Mouse (Mus musculus) liver, embryonic 14.5 days (tissue): ENCODE results near the gene Abhd16a. TPM values are rescaled to one million over a fixed set of nuclear protein-coding genes. Genes with fewer than 3 reads are reported as not detected.
A peak's percentile ranks its signal among the peaks of the same experiment; 100 is the strongest.

Source experiments
- ATAC-seq: fragments of 200-750 bp; cut with Nextera tagmentation; 2 replicates; pipeline ENCODE4 v1.8.0; 2017; ENCODE audit warnings: moderate number of reproducible peaks, mild to moderate bottlenecking, moderate library complexity; ENCODE audit not compliant: insufficient read depth
- DNase-seq, 3 experiments: peaks; one replicate each; pipeline ENCODE4 v3.0.0-alpha.2; 2012 to 2013; ENCODE audit warnings: low read depth in 3 of 3, low spot score in 3 of 3
- H3K27ac ChIP-seq: fragments of 300-500 bp; sonication (generic); 2 replicates; pipeline ENCODE4 v1.5.1; 2014; ENCODE audit warnings: moderate library complexity, mild to moderate bottlenecking, control low read depth, inconsistent platforms
- H3K27me3 ChIP-seq: fragments of 300-500 bp; sonication (generic); 2 replicates; pipeline ENCODE4 v1.6.1; 2014; ENCODE audit warnings: mild to moderate bottlenecking, low read length, moderate library complexity; ENCODE audit not compliant: control insufficient read depth, insufficient read depth
- H3K36me3 ChIP-seq: fragments of 300-500 bp; sonication (generic); replicated peaks from 2 replicates; pipeline ENCODE4 v1.6.1; 2014; ENCODE audit warnings: low read depth; ENCODE audit not compliant: control insufficient read depth, insufficient read depth
- H3K4me1 ChIP-seq, 2 experiments: fragments of 200-500 bp in 1 of 2; fragments of 300-500 bp in 1 of 2; sonication (generic) in 1 of 2; replicated peaks; 2 replicates each; pipeline ENCODE4 v1.6.1; 2012 to 2014; ENCODE audit warnings: antibody characterized with exemption in 1 of 2, inconsistent platforms in 1 of 2, low read length in 1 of 2; ENCODE audit not compliant: control insufficient read depth in 2 of 2, insufficient read depth in 2 of 2
- H3K4me2 ChIP-seq: fragments of 300-500 bp; sonication (generic); 2 replicates; pipeline ENCODE4 v1.6.1; 2014; ENCODE audit warnings: low read depth, mild to moderate bottlenecking, control low read depth, moderate library complexity
- H3K4me3 ChIP-seq, 2 experiments: fragments of 200-500 bp in 1 of 2; fragments of 300-500 bp in 1 of 2; sonication (generic) in 1 of 2; 2 replicates each; pipeline ENCODE4 v1.5.1; 2012 to 2014; ENCODE audit warnings: low read depth in 2 of 2, low read length in 2 of 2, mild to moderate bottlenecking in 2 of 2, control low read depth in 1 of 2, inconsistent platforms in 1 of 2, moderate library complexity in 1 of 2; ENCODE audit not compliant: insufficient read depth in 1 of 2
- H3K9ac ChIP-seq: fragments of 300-500 bp; sonication (generic); replicated peaks from 2 replicates; pipeline ENCODE4 v1.6.1; 2014; ENCODE audit warnings: mild to moderate bottlenecking, control low read depth, moderate library complexity
- H3K9me3 ChIP-seq: fragments of 300-500 bp; sonication (generic); 2 replicates; pipeline ENCODE4 v1.6.1; 2016; ENCODE audit warnings: low read length, mixed read lengths; ENCODE audit not compliant: control insufficient read depth
- CTCF ChIP-seq: IDR thresholded peaks from 2 replicates; pipeline ENCODE4 v1.5.1; 2016; ENCODE audit warnings: antibody characterized with exemption, low read depth, control low read depth
- EP300 ChIP-seq: IDR thresholded peaks from 2 replicates; pipeline ENCODE4 v1.6.1; 2016; ENCODE audit warnings: antibody characterized with exemption, low read depth
- WGBS: fragments of 180-500 bp; shearing (Covaris S2); extraction: QIAGEN DNeasy Blood & Tissue Kit; methylation state at CpG from one replicate; pipeline ENCODE4 v1.1.7; 2014; ENCODE audit not compliant: insufficient replicate concordance; 5-methylcytosine and 5-hydroxymethylcytosine counted together
- polyA plus RNA-seq, 2 experiments: library from polyadenylated mRNA; depleted of rRNA in 1 of 2; stranded (reverse) in 1 of 2; unstranded in 1 of 2; fragments of >200 nt; fragmentation: Nextera tagmentation in 1 of 2; extraction: Ambion mirVana in 1 of 2; gene quantifications; 2 replicates each; pipeline versions ENCODE4 v1.2.1 to v1.2.3; 2012 to 2014

The Abhd16a gene
- polyA plus RNA-seq, 2 experiments = 30.0 to 42.3 TPM

DNA sequence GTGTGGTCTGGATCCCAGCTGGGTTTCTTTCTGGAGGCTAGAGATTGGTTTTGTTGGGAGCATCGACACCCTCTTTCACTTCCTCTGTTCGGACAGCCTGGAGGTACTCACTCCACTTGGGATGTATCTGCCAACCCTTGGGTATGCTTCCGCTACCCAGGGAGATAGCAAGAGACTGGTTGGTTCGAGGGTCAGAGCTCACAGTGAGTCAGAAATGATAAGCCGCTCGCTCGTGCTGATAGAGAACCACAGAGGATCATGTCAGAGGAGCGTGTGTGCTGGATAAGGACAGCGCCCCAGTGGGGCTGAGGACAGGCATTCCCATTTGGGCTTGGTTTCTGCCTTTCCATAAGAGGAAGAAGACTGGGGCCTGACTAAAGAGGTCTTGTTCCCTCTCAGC lies 9.3 kb upstream of the Abhd16a start:
- Histone ChIP-seq H3K4me1 (peaks cover 12 to 24% of the 10 kb centered on the region in 2 experiments), H3K9ac (peak overlapping the region; percentile 45), H3K27me3 (no peaks in the 10 kb centered on the region), H3K9me3 (no peaks in the 10 kb centered on the region), H3K36me3 (no peaks in the 10 kb centered on the region), H3K4me3 (peak overlapping the region; percentile 36 to 41), H3K27ac (peak overlapping the region; percentile 69), H3K4me2 (peak overlapping the region; percentile 66)
- WGBS = 5% methylated on average over 9 of the region's 9 CpGs
- peak; percentile 75 to 78 (median 78) for DNase-seq
- ATAC-seq = peak; percentile 97
- TF ChIP-seq EP300 = peak; percentile 77
- peak; percentile 70 for TF ChIP-seq CTCF

GRCm38 (mm10) chr17:35080248-35080647 lies 8.8 kb upstream of the Abhd16a start:
- no peak for DNase-seq
- no peaks in the 10 kb centered on the region for H3K36me3 ChIP-seq
- H3K27ac ChIP-seq = peak overlapping the region; percentile 69
- peak overlapping the region; percentile 45 for H3K9ac ChIP-seq
- H3K4me3 ChIP-seq = peak overlapping the region; percentile 36 to 41; a peak in 3 of 4 replicates
- peak; percentile 68 for ATAC-seq
- H3K9me3 ChIP-seq = no peaks in the 10 kb centered on the region
- peak overlapping the region; percentile 66 for H3K4me2 ChIP-seq
- H3K27me3 ChIP-seq = no peaks in the 10 kb centered on the region
- 16% methylated on average over 6 of the region's 6 CpGs for WGBS
- H3K4me1 ChIP-seq = peaks cover 12 to 27% of the 10 kb centered on the region in 2 experiments
- TF ChIP-seq CTCF (no peak), EP300 (no peak)

DNA sequence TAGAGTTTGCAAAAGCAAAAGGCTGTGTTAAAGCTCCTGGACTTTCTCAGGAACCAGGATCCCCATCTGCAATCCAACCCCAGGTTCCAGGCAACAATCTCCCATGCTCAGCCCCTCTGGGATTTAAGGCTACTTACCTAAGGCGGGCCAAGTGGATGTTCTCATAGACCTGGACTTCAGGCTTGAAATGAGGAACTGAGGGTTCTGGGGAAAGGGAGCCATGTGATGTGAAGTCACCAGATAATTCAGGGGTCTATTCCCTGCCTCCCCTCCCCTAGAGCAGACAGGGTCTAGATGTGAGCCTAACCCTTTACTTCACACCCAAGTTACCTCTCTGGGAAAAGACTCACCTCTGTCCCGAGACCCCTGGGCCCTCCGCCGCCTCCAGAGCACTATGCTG lies 8.4 kb upstream of the Abhd16a start:
- no peaks in the 10 kb centered on the region for H3K36me3 ChIP-seq
- no peaks in the 10 kb centered on the region for H3K27me3 ChIP-seq
- DNase-seq (no peak), ATAC-seq (no peak)
- no peak overlapping the region for H3K4me3 ChIP-seq
- peaks cover 16 to 32% of the 10 kb centered on the region in 2 experiments for H3K4me1 ChIP-seq
- H3K9ac ChIP-seq = no peak overlapping the region
- WGBS = 81% methylated on average over 4 of the region's 4 CpGs
- TF ChIP-seq CTCF = no peak
- TF ChIP-seq EP300 = no peak
- peak overlapping the region; percentile 66 for H3K4me2 ChIP-seq
- no peak overlapping the region for H3K27ac ChIP-seq
- no peaks in the 10 kb centered on the region for H3K9me3 ChIP-seq

DNA sequence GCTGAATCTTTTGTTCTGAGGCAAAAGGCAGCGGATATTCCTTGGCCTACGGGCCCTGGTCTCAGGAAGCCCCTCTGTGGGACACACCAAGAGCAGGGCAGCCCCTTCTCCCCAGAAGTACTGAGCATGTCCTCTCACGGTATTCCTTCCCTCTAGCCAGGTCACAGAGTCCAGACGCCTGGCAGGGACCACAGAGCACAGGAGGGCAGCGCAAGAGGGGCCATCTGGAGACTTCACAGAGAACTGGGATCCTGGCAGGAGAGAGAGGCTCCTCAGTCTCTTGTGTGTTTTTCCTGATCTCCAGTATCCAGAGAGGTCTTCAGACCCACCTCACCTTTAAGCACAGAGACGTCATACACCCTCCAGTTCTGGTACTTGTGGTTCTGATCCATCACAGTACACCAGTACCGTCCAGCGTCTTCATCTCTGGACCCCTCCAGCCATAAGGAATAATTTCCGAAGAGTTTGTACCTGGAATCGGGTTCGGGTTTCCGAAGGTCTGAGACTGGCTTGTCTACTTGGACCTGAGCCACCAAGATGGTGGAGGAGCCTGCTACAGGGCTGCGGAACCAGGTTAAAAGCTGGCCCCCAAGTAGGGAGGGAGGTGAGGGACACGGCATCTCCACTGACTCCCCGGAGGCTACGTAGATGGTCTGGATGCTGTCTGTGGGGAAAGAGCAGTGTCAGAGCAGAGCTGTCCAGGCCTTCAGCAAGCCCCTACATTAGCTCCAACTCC lies 6.1 kb upstream of the Abhd16a start:
- Histone ChIP-seq H3K4me1 (peaks cover 16 to 32% of the 10 kb centered on the region in 2 experiments), H3K9me3 (no peaks in the 10 kb centered on the region), H3K27ac (no peak overlapping the region), H3K4me3 (no peak overlapping the region), H3K36me3 (no peaks in the 10 kb centered on the region), H3K9ac (no peak overlapping the region), H3K4me2 (no peak overlapping the region), H3K27me3 (no peaks in the 10 kb centered on the region)
- WGBS = 82% methylated on average over 16 of the region's 16 CpGs
- TF ChIP-seq CTCF = no peak
- no peak for ATAC-seq
- DNase-seq = no peak

DNA sequence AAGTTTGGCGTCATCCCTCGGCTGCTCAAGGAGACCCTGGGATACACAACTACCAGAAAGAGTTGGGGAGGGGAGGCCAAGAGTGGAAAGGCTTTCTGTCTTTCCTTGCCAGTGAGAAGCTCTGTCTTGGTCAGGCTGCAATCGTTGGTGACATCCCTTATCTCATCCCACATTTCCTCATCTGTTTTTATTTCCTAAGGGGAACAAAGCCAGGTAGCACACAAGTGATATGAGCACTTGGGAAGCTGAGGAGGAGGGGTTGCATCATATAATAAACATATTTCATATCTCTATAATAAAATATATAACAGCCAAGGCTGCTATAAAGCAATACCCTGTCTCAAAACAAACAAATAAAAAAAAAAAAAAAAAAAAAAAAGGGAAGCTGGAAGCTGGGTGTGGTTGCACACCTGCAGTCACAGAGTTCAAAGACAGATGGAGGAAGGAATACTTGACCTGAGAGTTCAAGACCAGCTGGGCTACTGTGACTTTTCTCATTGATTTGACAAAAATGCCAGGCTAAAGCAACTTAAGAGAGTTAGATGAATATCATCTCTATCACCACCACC lies 5.0 kb upstream of the Abhd16a start:
- Histone ChIP-seq H3K36me3 (no peaks in the 10 kb centered on the region), H3K4me3 (no peak overlapping the region), H3K4me1 (peaks cover 16 to 30% of the 10 kb centered on the region in 2 experiments), H3K27me3 (no peaks in the 10 kb centered on the region), H3K9me3 (no peaks in the 10 kb centered on the region), H3K4me2 (no peak overlapping the region), H3K27ac (no peak overlapping the region), H3K9ac (no peak overlapping the region)
- TF ChIP-seq EP300 = no peak
- no peak for TF ChIP-seq CTCF
- ATAC-seq (no peak), DNase-seq (no peak)
- WGBS = 52% methylated on average over 3 of the region's 3 CpGs
